Mouse (Mus musculus) myocyte (in vitro differentiated cells): ENCODE measurements around the gene Hoxa6. TPM values are rescaled to one million over a fixed set of nuclear protein-coding genes. Genes with fewer than 3 reads are reported as not detected.

ENCODE experiments used
- H3K27me3 ChIP-seq: one replicate; pipeline ENCODE4 v1.6.1; 2011; ENCODE audit not compliant: control insufficient read depth, insufficient read depth, insufficient read length
- H3K36me3 ChIP-seq: one replicate; pipeline ENCODE4 v1.6.1; 2011; ENCODE audit not compliant: control insufficient read depth, insufficient read depth
- H3K4me2 ChIP-seq: one replicate; pipeline ENCODE4 v1.6.1; 2011; ENCODE audit warnings: low read depth, control low read depth
- H3K4me3 ChIP-seq: one replicate; pipeline ENCODE4 v1.5.1; 2011; ENCODE audit warnings: mild to moderate bottlenecking, control low read depth, moderate library complexity
- H3K79me2 ChIP-seq: one replicate; pipeline ENCODE4 v1.6.1; 2011; ENCODE audit not compliant: control insufficient read depth, insufficient read depth
- H3ac ChIP-seq: one replicate; pipeline ENCODE4 v1.6.1; 2011; ENCODE audit not compliant: control insufficient read depth, insufficient read length
- CEBPB ChIP-seq: IDR thresholded peaks from 2 replicates; pipeline ENCODE4 v1.6.1; 2011; ENCODE audit warnings: mild to moderate bottlenecking, moderate library complexity; ENCODE audit not compliant: poor library complexity, insufficient read depth, severe bottlenecking
- E2F4 ChIP-seq: IDR thresholded peaks from one replicate; pipeline ENCODE4 v1.6.1; 2011; ENCODE audit warnings: mild to moderate bottlenecking, control low read depth, moderate library complexity; ENCODE audit not compliant: insufficient read depth
- MAX ChIP-seq: IDR thresholded peaks from one replicate; pipeline ENCODE4 v1.6.1; 2011; ENCODE audit warnings: low read depth, mild to moderate bottlenecking, control low read depth
- MYOD1 ChIP-seq, 3 experiments: IDR thresholded peaks; one replicate each; pipeline ENCODE4 v1.6.1; 2011; ENCODE audit warnings: control low read depth in 2 of 3, low read depth in 2 of 3, mild to moderate bottlenecking in 2 of 3, moderate library complexity in 1 of 3; ENCODE audit not compliant: insufficient read length in 2 of 3, control insufficient read depth in 1 of 3
- MYOG ChIP-seq, 3 experiments: IDR thresholded peaks; one replicate each; pipeline ENCODE4 v1.6.1; 2011; ENCODE audit warnings: control low read depth in 2 of 3, low read depth in 2 of 3, mild to moderate bottlenecking in 2 of 3; ENCODE audit not compliant: insufficient read length in 2 of 3, control insufficient read depth in 1 of 3, insufficient read depth in 1 of 3
- POLR2A ChIP-seq: IDR thresholded peaks from one replicate; pipeline ENCODE4 v1.6.1; 2011; ENCODE audit warnings: low read depth, mild to moderate bottlenecking, control low read depth, moderate library complexity; ENCODE audit not compliant: insufficient read length
- POLR2AphosphoS2 ChIP-seq: IDR thresholded peaks from one replicate; pipeline ENCODE4 v1.6.1; 2011; ENCODE audit warnings: low read depth, control low read depth; ENCODE audit not compliant: insufficient read length
- REST ChIP-seq: IDR thresholded peaks from one replicate; pipeline ENCODE4 v1.6.1; 2011; ENCODE audit warnings: mild to moderate bottlenecking, control low read depth, moderate library complexity; ENCODE audit not compliant: insufficient read depth, insufficient read length
- SRF ChIP-seq: IDR thresholded peaks from one replicate; pipeline ENCODE4 v1.6.1; 2011; ENCODE audit warnings: low read depth; ENCODE audit not compliant: control insufficient read depth, insufficient read length
- TCF12 ChIP-seq: IDR thresholded peaks from one replicate; pipeline ENCODE4 v1.6.1; 2011; ENCODE audit warnings: mild to moderate bottlenecking, control low read depth; ENCODE audit not compliant: poor library complexity, insufficient read depth, severe bottlenecking
- TCF3 ChIP-seq: IDR thresholded peaks from one replicate; pipeline ENCODE4 v1.6.1; 2011; ENCODE audit warnings: low read depth, control low read depth; ENCODE audit not compliant: insufficient read length
- USF1 ChIP-seq: IDR thresholded peaks from one replicate; pipeline ENCODE4 v1.6.1; 2011; ENCODE audit warnings: low read depth, mild to moderate bottlenecking, control low read depth, moderate library complexity
- polyA plus RNA-seq: library from polyadenylated mRNA; unstranded; fragments of >200 nt; fragmentation: generic; extraction: Trizol; gene quantifications from one replicate; pipeline ENCODE4 v1.2.1, GENCODE M21; 2012; ENCODE audit warnings: missing spikeins

The Hoxa6 gene
- polyA plus RNA-seq, 1 experiment: 0.88 TPM

DNA sequence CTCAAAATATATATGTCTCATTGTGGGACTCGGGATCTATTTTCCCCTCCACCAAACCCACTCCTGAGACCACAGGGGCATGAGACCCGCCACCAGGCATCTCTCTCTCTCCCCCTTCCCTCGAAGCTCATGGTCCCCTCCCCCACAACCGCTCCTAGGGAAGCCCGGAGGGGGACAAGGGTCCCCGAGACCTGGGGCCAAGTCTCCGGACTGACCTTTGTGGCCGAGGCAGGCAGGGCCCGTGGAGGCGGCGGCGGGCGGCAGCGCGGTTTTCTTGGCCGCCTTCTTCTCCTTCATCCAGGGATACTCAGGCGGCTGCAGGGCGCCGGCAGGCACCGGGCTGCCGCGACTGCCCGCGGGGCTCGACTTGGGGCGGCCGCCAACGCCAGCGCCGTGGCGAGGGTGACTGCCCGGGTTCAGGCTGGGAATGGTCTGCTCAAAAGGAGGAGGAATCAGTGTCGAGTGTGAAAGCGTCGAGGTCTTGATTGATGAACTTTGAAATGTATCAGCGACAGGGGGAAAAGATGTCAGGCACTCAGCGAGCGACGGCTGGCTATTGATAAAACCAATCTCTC, 44.4 kb downstream of the Hoxa6 start:
- TF ChIP-seq E2F4 (no peak), POLR2A (no peak), TCF12 (no peak), POLR2AphosphoS2 (no peak), USF1 (no peak), MYOD1 (IDR thresholded peaks at IDR 0.05; ENCODE audit: control insufficient read depth in 1 of 3, insufficient read length in 2 of 3, low read depth in 2 of 3) (no peak), TCF3 (no peak), MYOG (IDR thresholded peaks at IDR 0.05; ENCODE audit: control insufficient read depth in 1 of 3, insufficient read depth in 1 of 3, insufficient read length in 2 of 3, low read depth in 2 of 3) (no peak), CEBPB (no peak), SRF (no peak)
- peaks cover 10% of the 10 kb centered on the region for H3K36me3 ChIP-seq
- no peak overlapping the region for H3ac ChIP-seq
- no peaks in the 10 kb centered on the region for H3K27me3 ChIP-seq
- H3K79me2 ChIP-seq: peaks cover 15% of the 10 kb centered on the region
- no peak overlapping the region for H3K4me3 ChIP-seq
- no peak overlapping the region for H3K4me2 ChIP-seq

GRCm38 (mm10) chr6:52163366-52164031, 45.0 kb downstream of the Hoxa6 start:
- Histone ChIP-seq H3K4me2 (no peak overlapping the region), H3ac (no peak overlapping the region), H3K27me3 (no peaks in the 10 kb centered on the region), H3K79me2 (peaks cover 16% of the 10 kb centered on the region), H3K36me3 (peaks cover 10% of the 10 kb centered on the region), H3K4me3 (no peak overlapping the region)
- no peak for TF ChIP-seq CEBPB
- TF ChIP-seq E2F4: no peak
- TF ChIP-seq MAX: no peak
- no peak for TF ChIP-seq MYOG (IDR thresholded peaks at IDR 0.05; ENCODE audit: control insufficient read depth in 1 of 3, insufficient read depth in 1 of 3, insufficient read length in 2 of 3, low read depth in 2 of 3)
- no peak for TF ChIP-seq USF1
- no peak for TF ChIP-seq POLR2A
- no peak for TF ChIP-seq TCF12
- TF ChIP-seq REST: no peak
- TF ChIP-seq POLR2AphosphoS2: no peak
- no peak for TF ChIP-seq TCF3
- no peak for TF ChIP-seq MYOD1 (IDR thresholded peaks at IDR 0.05; ENCODE audit: control insufficient read depth in 1 of 3, insufficient read length in 2 of 3, low read depth in 2 of 3)
- no peak for TF ChIP-seq SRF

DNA sequence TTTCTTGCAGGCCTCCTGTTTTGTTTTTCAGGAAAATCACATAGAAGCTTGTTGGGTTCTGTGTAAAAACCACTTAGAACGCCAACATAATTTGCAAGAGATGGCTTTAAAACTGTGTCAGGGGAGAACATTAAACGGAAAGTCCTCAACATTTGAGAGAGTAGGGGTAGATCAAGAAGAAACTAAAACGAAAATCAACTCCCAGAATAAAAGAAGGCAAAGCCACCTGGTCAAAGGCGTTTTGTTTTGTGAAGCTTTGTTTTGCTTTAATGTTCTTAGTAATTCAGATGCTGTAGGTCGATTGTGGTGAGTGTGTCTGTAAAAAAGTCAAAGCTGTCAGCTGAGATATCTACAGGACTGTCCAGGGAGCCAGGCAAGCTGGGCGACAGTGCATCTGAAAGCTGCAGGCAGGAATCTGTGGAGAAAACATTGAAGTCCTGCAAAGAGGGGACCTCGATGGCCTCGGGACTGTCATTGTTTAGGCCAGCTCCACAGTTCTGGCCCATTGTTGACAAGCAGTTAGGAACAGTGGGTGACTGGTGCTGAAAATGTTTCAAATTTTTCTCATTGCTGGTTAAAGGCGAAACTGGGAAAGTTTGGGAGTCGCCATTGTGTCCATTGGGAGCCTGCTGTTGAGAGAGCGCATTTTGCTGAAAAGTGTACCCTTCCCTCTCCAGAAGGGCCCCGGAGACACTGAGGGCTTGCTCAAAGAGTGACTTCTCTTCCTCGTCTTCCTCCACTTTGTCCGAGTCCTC, 45.7 kb downstream of the Hoxa6 start:
- no peaks in the 10 kb centered on the region for H3K27me3 ChIP-seq
- H3K4me2 ChIP-seq: no peak overlapping the region
- H3ac ChIP-seq: no peak overlapping the region

DNA sequence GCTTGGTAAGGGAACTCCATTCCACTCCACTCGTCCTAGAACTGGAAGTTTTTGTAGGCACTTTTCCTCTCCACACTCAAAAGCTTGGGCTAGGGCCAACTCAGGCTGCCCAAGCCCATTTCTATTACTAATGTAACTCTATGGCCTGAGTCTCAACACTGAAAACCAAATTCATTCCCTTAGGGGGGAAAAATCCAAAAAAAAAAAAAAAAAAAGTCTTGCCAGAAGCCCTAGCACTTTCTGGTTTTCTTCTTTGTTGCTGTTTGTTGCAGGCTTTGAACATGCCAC, 46.5 kb downstream of the Hoxa6 start:
- H3K36me3 ChIP-seq: peaks cover 10% of the 10 kb centered on the region
- H3K27me3 ChIP-seq: no peaks in the 10 kb centered on the region
- no peak overlapping the region for H3K4me3 ChIP-seq
- H3K4me2 ChIP-seq: no peak overlapping the region
- no peak for TF ChIP-seq TCF3
- peaks cover 16% of the 10 kb centered on the region for H3K79me2 ChIP-seq
- H3ac ChIP-seq: no peak overlapping the region

More for the DNA sequence above, 45.7 kb downstream of the Hoxa6 start:
- Histone ChIP-seq H3K79me2 (peaks cover 16% of the 10 kb centered on the region), H3K4me3 (no peak overlapping the region), H3K36me3 (peaks cover 10% of the 10 kb centered on the region)
- TF ChIP-seq TCF3: no peak

- Histone ChIP-seq H3K4me2 (peak overlapping the region; percentile 98), H3K36me3 (peaks cover 10% of the 10 kb centered on the region), H3K4me3 (peak overlapping the region; percentile 86), H3ac (no peak overlapping the region), H3K27me3 (no peaks in the 10 kb centered on the region), H3K79me2 (peaks cover 16% of the 10 kb centered on the region)
- TF ChIP-seq USF1 (no peak), SRF (no peak), POLR2AphosphoS2 (no peak), CEBPB (no peak), TCF12 (no peak), MYOG (IDR thresholded peaks at IDR 0.05; ENCODE audit: control insufficient read depth in 1 of 3, insufficient read depth in 1 of 3, insufficient read length in 2 of 3, low read depth in 2 of 3) (no peak)
Observed at GRCm38 (mm10) chr6:52161336-52162092, 47.0 kb downstream of the Hoxa6 start.
